Mouse (Mus musculus): Measurements from ENCODE around the gene Zfp322a.

DNA sequence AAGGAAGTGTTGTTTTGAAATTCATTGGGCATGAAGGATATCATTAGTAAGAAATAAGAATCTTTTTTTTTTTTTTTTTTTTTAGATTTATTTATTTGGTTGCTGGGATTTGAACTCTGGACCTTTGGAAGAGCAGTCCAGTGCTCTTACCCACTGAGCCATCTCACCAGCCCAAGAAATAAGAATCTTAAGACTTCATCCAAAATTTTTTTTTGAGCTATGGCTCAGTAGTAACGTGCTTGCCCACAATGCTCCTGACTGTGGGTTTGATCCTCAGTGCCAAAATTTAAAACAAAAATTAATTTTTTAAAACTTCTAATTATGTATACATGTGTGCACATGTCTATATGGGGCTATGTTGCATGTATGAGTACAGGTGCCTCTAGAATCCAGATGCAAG is 18.5 kb upstream of the Zfp322a start:
- TF ChIP-seq CTCF (IDR thresholded peaks at IDR 0.05; ENCODE audit: extremely low read depth, insufficient read depth, insufficient read length, insufficient replicate concordance) (no peak), POLR2A (IDR thresholded peaks at IDR 0.05; ENCODE audit: low read depth, low read length) (no peak)
